Mouse (Mus musculus): ENCODE results near the gene Itgb4.

DNA sequence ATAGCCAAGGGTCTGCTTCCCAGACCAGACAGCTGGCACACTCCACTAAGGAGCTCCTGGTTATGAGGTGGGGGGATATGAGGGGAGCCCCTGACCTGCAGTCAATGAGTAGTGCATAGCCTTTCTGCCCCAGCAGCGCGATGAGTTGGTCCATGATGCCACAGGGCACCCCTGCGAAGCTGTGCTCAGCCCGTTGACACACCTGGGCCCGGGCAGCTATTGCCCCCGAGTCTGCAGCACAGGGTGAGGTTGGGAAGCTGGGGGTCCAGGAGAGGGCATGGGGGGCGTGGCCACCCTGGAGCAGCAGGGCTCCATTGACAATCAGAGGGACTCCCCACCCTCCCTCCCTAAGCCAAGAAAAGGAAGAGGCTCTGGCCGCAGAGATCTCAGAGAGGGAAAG, 35.6 kb downstream of the Itgb4 start:
- TF ChIP-seq CTCF (IDR thresholded peaks at IDR 0.05 in 2 of 3, conservative IDR thresholded peaks at IDR 0.05 in 1 of 3; ENCODE audit: control insufficient read depth in 1 of 3, insufficient read depth in 1 of 3, low read depth in 2 of 3, low read length in 3 of 3, poor library complexity in 1 of 3, severe bottlenecking in 1 of 3) (no peak), ZMIZ1 (IDR thresholded peaks at IDR 0.05; ENCODE audit: low read depth, low read length) (no peak), POLR2A (IDR thresholded peaks at IDR 0.05; ENCODE audit: control insufficient read depth in 1 of 2, insufficient read depth in 1 of 2, low read depth in 1 of 2, low read length in 2 of 2, poor library complexity in 1 of 2) (no peak), KAT2A (conservative IDR thresholded peaks at IDR 0.05; ENCODE audit: low read depth, low read length) (no peak), USF1 (IDR thresholded peaks at IDR 0.05; ENCODE audit: low read depth, low read length) (no peak), ZNF384 (IDR thresholded peaks at IDR 0.05; ENCODE audit: low read depth, low read length) (no peak)

All from MEL (cell line).